Mouse (Mus musculus) heart, embryonic 13.5 days (tissue): Measurements from ENCODE around the gene 1700020D05Rik. TPM values are rescaled to one million over a fixed set of nuclear protein-coding genes. Genes with fewer than 3 reads are reported as not detected.

Experiments used
- ATAC-seq: fragments of 200-750 bp; cut with Nextera tagmentation; 2 replicates; pipeline ENCODE4 v1.8.0; 2017; ENCODE audit warnings: moderate TSS enrichment; ENCODE audit not compliant: insufficient number of reproducible peaks, low FRiP score, low TSS enrichment; ENCODE audit errors: extremely low read depth
- H3K27ac ChIP-seq: fragments of 300-500 bp; sonication (generic); replicated peaks from 2 replicates; pipeline ENCODE4 v1.5.1; 2015; ENCODE audit warnings: moderate library complexity, mild to moderate bottlenecking, inconsistent platforms
- H3K27me3 ChIP-seq: fragments of 300-500 bp; sonication (generic); replicated peaks from 2 replicates; pipeline ENCODE4 v1.6.1; 2015; ENCODE audit warnings: mild to moderate bottlenecking, inconsistent platforms
- H3K36me3 ChIP-seq: fragments of 300-500 bp; sonication (generic); 2 replicates; pipeline ENCODE4 v1.6.1; 2015; ENCODE audit warnings: mild to moderate bottlenecking, inconsistent platforms
- H3K4me1 ChIP-seq: fragments of 300-500 bp; sonication (generic); 2 replicates; pipeline ENCODE4 v1.6.1; 2015; ENCODE audit warnings: inconsistent platforms
- H3K4me2 ChIP-seq: fragments of 300-500 bp; sonication (generic); 2 replicates; pipeline ENCODE4 v1.6.1; 2015; ENCODE audit warnings: inconsistent platforms, mild to moderate bottlenecking, moderate library complexity
- H3K4me3 ChIP-seq: fragments of 300-500 bp; sonication (generic); 2 replicates; pipeline ENCODE4 v1.5.1; 2015; ENCODE audit warnings: moderate library complexity, mild to moderate bottlenecking, inconsistent platforms
- H3K9ac ChIP-seq: fragments of 300-500 bp; sonication (generic); 2 replicates; pipeline ENCODE4 v1.6.1; 2015; ENCODE audit warnings: inconsistent platforms, mild to moderate bottlenecking, moderate library complexity
- H3K9me3 ChIP-seq: fragments of 300-500 bp; sonication (generic); 2 replicates; pipeline ENCODE4 v1.6.1; 2016; ENCODE audit warnings: inconsistent platforms
- WGBS: fragments of 180-500 bp; shearing (Covaris S2); methylation state at CpG from one replicate; pipeline ENCODE4 v1.1.7; 2015; ENCODE audit warnings: mixed read lengths; 5-methylcytosine and 5-hydroxymethylcytosine counted together
- polyA plus RNA-seq: library from polyadenylated mRNA; unstranded; fragments of >200 nt; fragmentation: Nextera tagmentation; extraction: Ambion mirVana; gene quantifications from 2 replicates; pipeline ENCODE4 v1.2.1, GENCODE M21; 2015

1700020D05Rik gene
- polyA plus RNA-seq, 1 experiment from 2014 or later = not detected

GRCm38 (mm10) chr19:5472857-5473256, 30.7 kb downstream of the 1700020D05Rik start:
- Histone ChIP-seq H3K4me3 (no peak overlapping the region), H3K9ac (no peak overlapping the region), H3K9me3 (no peaks in the 10 kb centered on the region), H3K4me2 (no peak overlapping the region), H3K27ac (no peak overlapping the region), H3K27me3 (no peaks in the 10 kb centered on the region), H3K36me3 (peaks cover 21% of the 10 kb centered on the region), H3K4me1 (peaks cover 28% of the 10 kb centered on the region)
- 70% methylated on average over 3 of the region's 3 CpGs for WGBS
- ATAC-seq = no peak

GRCm38 (mm10) chr19:5471846-5472245, 31.7 kb downstream of the 1700020D05Rik start:
- ATAC-seq = no peak

GRCm38 (mm10) chr19:5468374-5468773, 35.2 kb downstream of the 1700020D05Rik start, which contains the start of gene Ctsw:
TSS of gene Ctsw (minus strand) at chr19:5468507.
- no peak within 1 kb of the TSS for H3K9ac ChIP-seq
- H3K36me3 ChIP-seq = peaks cover 46% of the 10 kb centered on the region
- peaks cover 18% of the 10 kb centered on the region for H3K4me1 ChIP-seq
- no peaks in the 10 kb centered on the region for H3K9me3 ChIP-seq
- no peaks in the 10 kb centered on the region for H3K27me3 ChIP-seq
- WGBS = 50% methylated on average over 5 of the region's 5 CpGs
- H3K4me2 ChIP-seq = no peak within 1 kb of the TSS
- ATAC-seq = no peak
- H3K4me3 ChIP-seq = no peak within 1 kb of the TSS
- H3K27ac ChIP-seq = no peak within 1 kb of the TSS

More at GRCm38 (mm10) chr19:5471846-5472245, 31.7 kb downstream of the 1700020D05Rik start:
- Histone ChIP-seq H3K27ac (no peak overlapping the region), H3K4me2 (no peak overlapping the region), H3K9ac (no peak overlapping the region), H3K36me3 (peaks cover 21% of the 10 kb centered on the region), H3K4me1 (peaks cover 28% of the 10 kb centered on the region), H3K4me3 (no peak overlapping the region), H3K9me3 (no peaks in the 10 kb centered on the region), H3K27me3 (no peaks in the 10 kb centered on the region)
- WGBS = 60% methylated on average over 5 of the region's 5 CpGs

- Histone ChIP-seq H3K27ac (no peak overlapping the region), H3K4me3 (no peak overlapping the region), H3K4me1 (peaks cover 19% of the 10 kb centered on the region), H3K9me3 (no peaks in the 10 kb centered on the region), H3K9ac (no peak overlapping the region), H3K27me3 (no peaks in the 10 kb centered on the region), H3K4me2 (no peak overlapping the region), H3K36me3 (peaks cover 59% of the 10 kb centered on the region)
- 91% methylated on average over 6 of the region's 6 CpGs for WGBS
- ATAC-seq = no peak
These were observed 36.6 kb downstream of the 1700020D05Rik start for GRCm38 (mm10) chr19:5466916-5467500.

GRCm38 (mm10) chr19:5465037-5465436, 38.5 kb downstream of the 1700020D05Rik start:
- no peak for ATAC-seq
- peaks cover 65% of the 10 kb centered on the region for H3K36me3 ChIP-seq
- no peaks in the 10 kb centered on the region for H3K27me3 ChIP-seq
- no peaks in the 10 kb centered on the region for H3K9me3 ChIP-seq
- WGBS = 91% methylated on average over 8 of the region's 8 CpGs
- H3K9ac ChIP-seq = peak overlapping the region; percentile 78; the same call in 1 of the 2 replicates
- H3K4me1 ChIP-seq = peaks cover 32% of the 10 kb centered on the region
- no peak overlapping the region for H3K27ac ChIP-seq
- peak overlapping the region; percentile 64 for H3K4me2 ChIP-seq
- H3K4me3 ChIP-seq = peak overlapping the region; percentile 41; the same call in 1 of the 2 replicates

GRCm38 (mm10) chr19:5463791-5464562, 39.6 kb downstream of the 1700020D05Rik start:
- H3K36me3 ChIP-seq = peaks cover 65% of the 10 kb centered on the region
- WGBS = 45% methylated on average over 15 of the region's 15 CpGs

GRCm38 (mm10) chr19:5463212-5463611, 40.4 kb downstream of the 1700020D05Rik start:
- peaks cover 65% of the 10 kb centered on the region for H3K36me3 ChIP-seq
- no peak overlapping the region for H3K9ac ChIP-seq
- H3K9me3 ChIP-seq = no peaks in the 10 kb centered on the region
- no peak overlapping the region for H3K4me2 ChIP-seq
- H3K27ac ChIP-seq = no peak overlapping the region
- peaks cover 37% of the 10 kb centered on the region for H3K4me1 ChIP-seq
- no peak for ATAC-seq
- WGBS = 82% methylated on average over 9 of the region's 9 CpGs
- H3K4me3 ChIP-seq = no peak overlapping the region
- no peaks in the 10 kb centered on the region for H3K27me3 ChIP-seq

More at GRCm38 (mm10) chr19:5463791-5464562, 39.6 kb downstream of the 1700020D05Rik start:
- Histone ChIP-seq H3K9ac (peak overlapping the region; percentile 78), H3K27ac (peak overlapping the region; percentile 86), H3K9me3 (no peaks in the 10 kb centered on the region), H3K27me3 (no peaks in the 10 kb centered on the region), H3K4me1 (peaks cover 36% of the 10 kb centered on the region), H3K4me3 (peak overlapping the region; percentile 41), H3K4me2 (peak overlapping the region; percentile 64)
- no peak for ATAC-seq

GRCm38 (mm10) chr19:5461411-5461810, 42.2 kb downstream of the 1700020D05Rik start:
- Histone ChIP-seq H3K4me1 (peaks cover 45% of the 10 kb centered on the region), H3K9ac (peak overlapping the region; percentile 86), H3K36me3 (peaks cover 47% of the 10 kb centered on the region), H3K4me2 (peak overlapping the region; percentile 95), H3K27me3 (no peaks in the 10 kb centered on the region), H3K27ac (no peak overlapping the region), H3K9me3 (no peaks in the 10 kb centered on the region), H3K4me3 (peak overlapping the region; percentile 68)
- ATAC-seq = no peak
- WGBS = 79% methylated on average over 6 of the region's 6 CpGs

- peak within 1 kb of the TSS; percentile 55 for H3K27ac ChIP-seq
- peaks cover 39% of the 10 kb centered on the region for H3K36me3 ChIP-seq
- no peak for ATAC-seq
- under 1% methylated on average over 32 of the region's 32 CpGs for WGBS
- peak within 1 kb of the TSS; percentile 95 for H3K4me2 ChIP-seq
- peaks cover 55% of the 10 kb centered on the region for H3K4me1 ChIP-seq
- H3K9ac ChIP-seq = peak within 1 kb of the TSS; percentile 86
- H3K27me3 ChIP-seq = no peaks in the 10 kb centered on the region
- H3K4me3 ChIP-seq = peak within 1 kb of the TSS; percentile 68
- no peaks in the 10 kb centered on the region for H3K9me3 ChIP-seq
These were observed 43.1 kb downstream of the 1700020D05Rik start, which contains the start of gene Fibp for GRCm38 (mm10) chr19:5460465-5460911. TSS of gene Fibp (plus strand) at chr19:5460615.

GRCm38 (mm10) chr19:5459896-5460295, 43.7 kb downstream of the 1700020D05Rik start:
- Histone ChIP-seq H3K27me3 (no peaks in the 10 kb centered on the region), H3K4me1 (peaks cover 59% of the 10 kb centered on the region), H3K4me2 (peak overlapping the region; percentile 95), H3K4me3 (peak overlapping the region; percentile 68), H3K36me3 (peaks cover 39% of the 10 kb centered on the region), H3K27ac (peak overlapping the region; percentile 55; the same call in 1 of the 2 replicates), H3K9me3 (no peaks in the 10 kb centered on the region), H3K9ac (peak overlapping the region; percentile 86)
- no peak for ATAC-seq
- 24% methylated on average over 3 of the region's 3 CpGs for WGBS

GRCm38 (mm10) chr19:5459019-5459418, 44.6 kb downstream of the 1700020D05Rik start:
- no peaks in the 10 kb centered on the region for H3K9me3 ChIP-seq
- no peak overlapping the region for H3K4me2 ChIP-seq
- peaks cover 58% of the 10 kb centered on the region for H3K4me1 ChIP-seq
- no peak overlapping the region for H3K9ac ChIP-seq
- ATAC-seq = no peak
- H3K36me3 ChIP-seq = peaks cover 39% of the 10 kb centered on the region
- H3K27ac ChIP-seq = no peak overlapping the region
- no peak overlapping the region for H3K4me3 ChIP-seq
- 55% methylated on average over 7 of the region's 7 CpGs for WGBS
- no peaks in the 10 kb centered on the region for H3K27me3 ChIP-seq
